Mouse (Mus musculus): ENCODE data around the gene Gm13124.

DNA sequence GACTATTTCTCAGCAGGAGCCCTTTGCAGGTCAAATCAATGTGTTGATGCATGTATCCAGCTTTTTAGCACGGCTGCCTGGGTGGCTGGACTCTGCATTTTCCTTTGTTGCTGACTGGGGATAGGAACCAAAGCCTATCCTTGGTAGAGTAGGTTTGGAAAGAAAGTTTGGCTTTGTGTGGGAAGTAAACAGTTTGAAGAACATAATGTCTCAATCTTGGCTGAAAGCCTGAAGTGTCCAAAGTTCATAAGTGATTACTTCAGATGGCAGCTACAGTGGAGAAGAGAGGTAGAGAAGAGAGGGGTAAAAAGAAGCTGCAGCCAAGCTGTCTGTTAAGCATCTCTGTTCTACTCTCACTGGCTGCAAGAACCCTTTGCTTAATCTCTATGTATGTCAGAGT is 49.7 kb upstream of the Gm13124 start:
- no peak for TF ChIP-seq CTCF (IDR thresholded peaks at IDR 0.05; ENCODE audit: low read depth)
- no peak for TF ChIP-seq EP300 (optimal IDR thresholded peaks at IDR 0.05)
